Mouse (Mus musculus): Measurements from ENCODE around the gene Hint3. TPM values are rescaled to one million over a fixed set of nuclear protein-coding genes. Genes with fewer than 3 reads are reported as not detected.

Hint3 gene
- polyA plus RNA-seq (2017; shearing (Covaris generic)), result 70.5 TPM

GRCm38 (mm10) chr10:30629513-30629912 lies at the start of gene Hint3:
TSS of gene Hint3 (minus strand) at chr10:30629632.

GRCm38 (mm10) chr10:30600542-30600966 lies 28.9 kb downstream of the Hint3 start, which contains the start of gene Trmt11:
TSS of gene Trmt11 (minus strand) at chr10:30600749.

Other genes starting within 250 kb of the Hint3 start
- 40.1 TPM for gene Trmt11, start 28.9 kb downstream of the Hint3 start, polyA plus RNA-seq (2017; shearing (Covaris generic))
- 118 TPM for gene Ncoa7, start 173.7 kb upstream of the Hint3 start, polyA plus RNA-seq (2017; shearing (Covaris generic))
- gene Hey2, start 213.2 kb upstream of the Hint3 start, polyA plus RNA-seq (2017; shearing (Covaris generic)), result not detected